Mouse (Mus musculus): ENCODE results near the gene Hs2st1. TPM values are rescaled to one million over a fixed set of nuclear protein-coding genes. Genes with fewer than 3 reads are reported as not detected.

Gene Hs2st1
- polyA plus RNA-seq, 1 experiment from 2014 or later: 16.9 TPM

- no peak overlapping the region; the same call in 1 of the 2 replicates for H3K9ac ChIP-seq (ENCODE audit: low read depth, low read length)
- H3K4me2 ChIP-seq (replicated peaks; ENCODE audit: low read depth, low read length): no peak overlapping the region; the same call in 1 of the 2 replicates
- WGBS: 9% methylated on average over 10 of the region's 10 CpGs
- H3K4me1 ChIP-seq (ENCODE audit: control insufficient read depth, insufficient read depth, low read length): peaks cover 7% of the 10 kb centered on the region; the same call in 1 of the 2 replicates
- no peak overlapping the region for H3K4me3 ChIP-seq (ENCODE audit: low read length)
- no peaks in the 10 kb centered on the region for H3K9me3 ChIP-seq (ENCODE audit: control insufficient read depth, low read length)
- ATAC-seq (ENCODE audit: low FRiP score, low TSS enrichment): peak; percentile 62
- no peaks in the 10 kb centered on the region for H3K36me3 ChIP-seq (ENCODE audit: control insufficient read depth, insufficient read depth, low read length)
- H3K27ac ChIP-seq (ENCODE audit: low read depth, low read length): no peak overlapping the region
- no peaks in the 10 kb centered on the region for H3K27me3 ChIP-seq (ENCODE audit: control insufficient read depth, insufficient read depth, low read length)
Observed at GRCm38 (mm10) chr3:144412538-144413272, 157.3 kb downstream of the Hs2st1 start.

DNA sequence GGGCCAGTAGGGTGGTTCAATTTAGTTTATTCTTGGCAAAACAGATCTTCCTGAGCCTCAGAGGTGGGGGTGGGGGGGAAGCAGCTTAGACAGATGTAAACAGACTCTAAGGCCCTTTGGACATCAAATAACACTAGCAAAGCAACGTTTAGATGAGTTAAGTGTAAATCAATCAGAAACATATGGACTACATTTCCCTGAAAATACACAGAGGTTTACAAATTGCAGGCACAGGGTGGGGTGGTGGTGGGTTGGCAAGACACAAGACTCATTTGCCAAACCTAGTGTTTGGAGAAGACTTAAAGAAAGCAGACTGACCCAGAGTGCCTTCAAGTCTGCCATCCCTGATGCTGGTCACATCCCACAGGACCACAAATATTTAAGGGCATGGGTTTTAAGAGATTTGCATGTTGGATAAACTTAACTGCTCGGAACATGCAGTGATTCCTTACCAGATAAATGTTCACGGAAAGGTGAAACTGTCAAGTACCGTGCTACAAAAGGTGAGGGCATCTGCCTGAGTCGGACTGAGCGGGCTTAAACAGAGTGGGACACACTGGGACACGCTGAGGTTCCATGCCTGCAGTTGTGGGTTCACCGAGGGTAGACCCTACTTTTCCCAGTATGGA is 158.2 kb downstream of the Hs2st1 start:
- ATAC-seq (ENCODE audit: low FRiP score, low TSS enrichment): no peak
- H3K36me3 ChIP-seq (ENCODE audit: control insufficient read depth, insufficient read depth, low read length): no peaks in the 10 kb centered on the region
- H3K4me2 ChIP-seq (replicated peaks; ENCODE audit: low read depth, low read length): no peak overlapping the region
- H3K4me3 ChIP-seq (ENCODE audit: low read length): no peak overlapping the region
- 21% methylated on average over 8 of the region's 8 CpGs for WGBS
- H3K4me1 ChIP-seq (ENCODE audit: control insufficient read depth, insufficient read depth, low read length): peaks cover 7% of the 10 kb centered on the region; the same call in 1 of the 2 replicates
- H3K27me3 ChIP-seq (ENCODE audit: control insufficient read depth, insufficient read depth, low read length): no peaks in the 10 kb centered on the region
- no peak overlapping the region for H3K27ac ChIP-seq (ENCODE audit: low read depth, low read length)
- no peak overlapping the region for H3K9ac ChIP-seq (ENCODE audit: low read depth, low read length)
- H3K9me3 ChIP-seq (ENCODE audit: control insufficient read depth, low read length): no peaks in the 10 kb centered on the region

- Histone ChIP-seq H3K4me2 (replicated peaks; ENCODE audit: low read depth, low read length) (no peak overlapping the region), H3K4me3 (ENCODE audit: low read length) (no peak overlapping the region), H3K27me3 (ENCODE audit: control insufficient read depth, insufficient read depth, low read length) (no peaks in the 10 kb centered on the region), H3K9me3 (ENCODE audit: control insufficient read depth, low read length) (no peaks in the 10 kb centered on the region), H3K27ac (ENCODE audit: low read depth, low read length) (no peak overlapping the region), H3K4me1 (ENCODE audit: control insufficient read depth, insufficient read depth, low read length) (peaks cover 7% of the 10 kb centered on the region; the same call in 1 of the 2 replicates), H3K36me3 (ENCODE audit: control insufficient read depth, insufficient read depth, low read length) (no peaks in the 10 kb centered on the region), H3K9ac (ENCODE audit: low read depth, low read length) (no peak overlapping the region)
- ATAC-seq (ENCODE audit: low FRiP score, low TSS enrichment): no peak
- WGBS: 30% methylated on average over 5 of the region's 5 CpGs
Observed at GRCm38 (mm10) chr3:144411051-144411542, 158.9 kb downstream of the Hs2st1 start.

- H3K27me3 ChIP-seq (ENCODE audit: control insufficient read depth, insufficient read depth, low read length): no peaks in the 10 kb centered on the region
- H3K9me3 ChIP-seq (ENCODE audit: control insufficient read depth, low read length): no peaks in the 10 kb centered on the region
- ATAC-seq (ENCODE audit: low FRiP score, low TSS enrichment): no peak
- no peak overlapping the region for H3K27ac ChIP-seq (ENCODE audit: low read depth, low read length)
- H3K4me3 ChIP-seq (ENCODE audit: low read length): no peak overlapping the region
- 92% methylated on average over 1 of the region's 1 CpGs for WGBS
- no peak overlapping the region for H3K9ac ChIP-seq (ENCODE audit: low read depth, low read length)
- peaks cover 7% of the 10 kb centered on the region; the same call in 1 of the 2 replicates for H3K4me1 ChIP-seq (ENCODE audit: control insufficient read depth, insufficient read depth, low read length)
- H3K4me2 ChIP-seq (replicated peaks; ENCODE audit: low read depth, low read length): no peak overlapping the region
- H3K36me3 ChIP-seq (ENCODE audit: control insufficient read depth, insufficient read depth, low read length): no peaks in the 10 kb centered on the region
Observed at GRCm38 (mm10) chr3:144408953-144409352, 161.0 kb downstream of the Hs2st1 start.

- no peak overlapping the region for H3K9ac ChIP-seq (ENCODE audit: low read depth, low read length)
- WGBS: 81% methylated on average over 11 of the region's 11 CpGs
- no peak for ATAC-seq (ENCODE audit: low FRiP score, low TSS enrichment)
- H3K36me3 ChIP-seq (ENCODE audit: control insufficient read depth, insufficient read depth, low read length): no peaks in the 10 kb centered on the region
- no peak overlapping the region for H3K4me3 ChIP-seq (ENCODE audit: low read length)
- no peaks in the 10 kb centered on the region for H3K27me3 ChIP-seq (ENCODE audit: control insufficient read depth, insufficient read depth, low read length)
- no peak overlapping the region for H3K4me2 ChIP-seq (replicated peaks; ENCODE audit: low read depth, low read length)
- no peaks in the 10 kb centered on the region for H3K9me3 ChIP-seq (ENCODE audit: control insufficient read depth, low read length)
- no peaks in the 10 kb centered on the region for H3K4me1 ChIP-seq (ENCODE audit: control insufficient read depth, insufficient read depth, low read length)
- no peak overlapping the region for H3K27ac ChIP-seq (ENCODE audit: low read depth, low read length)
Observed at GRCm38 (mm10) chr3:144405331-144405730, 164.7 kb downstream of the Hs2st1 start.

GRCm38 (mm10) chr3:144401292-144401691 is 168.7 kb downstream of the Hs2st1 start:
- no peak overlapping the region for H3K4me2 ChIP-seq (replicated peaks; ENCODE audit: low read depth, low read length)
- H3K36me3 ChIP-seq (ENCODE audit: control insufficient read depth, insufficient read depth, low read length): no peaks in the 10 kb centered on the region
- H3K4me3 ChIP-seq (ENCODE audit: low read length): no peak overlapping the region
- ATAC-seq (ENCODE audit: low FRiP score, low TSS enrichment): no peak
- H3K9ac ChIP-seq (ENCODE audit: low read depth, low read length): no peak overlapping the region
- no peaks in the 10 kb centered on the region for H3K27me3 ChIP-seq (ENCODE audit: control insufficient read depth, insufficient read depth, low read length)
- H3K27ac ChIP-seq (ENCODE audit: low read depth, low read length): no peak overlapping the region
- WGBS: 48% methylated on average over 5 of the region's 5 CpGs
- H3K9me3 ChIP-seq (ENCODE audit: control insufficient read depth, low read length): no peaks in the 10 kb centered on the region
- no peaks in the 10 kb centered on the region for H3K4me1 ChIP-seq (ENCODE audit: control insufficient read depth, insufficient read depth, low read length)

DNA sequence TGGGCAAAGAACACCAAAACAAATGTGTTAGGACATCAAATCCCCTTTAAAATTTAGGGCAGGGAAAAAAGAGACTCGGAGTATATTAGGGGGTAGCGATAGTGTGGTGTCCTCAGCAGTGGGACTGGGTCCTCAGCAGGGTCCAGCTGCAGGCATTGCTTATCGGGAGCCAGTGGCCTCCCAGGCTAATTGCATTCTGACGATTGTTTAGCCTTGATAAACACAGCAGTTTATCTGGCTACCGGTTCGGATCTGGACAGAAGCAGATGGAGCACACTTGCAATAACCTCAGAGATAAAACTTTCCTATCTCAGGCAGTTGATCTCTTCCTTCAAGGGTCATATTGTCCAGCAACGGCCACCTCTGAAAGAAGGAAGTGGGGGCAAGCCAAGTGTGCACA is 169.1 kb downstream of the Hs2st1 start:
- no peaks in the 10 kb centered on the region for H3K27me3 ChIP-seq (ENCODE audit: control insufficient read depth, insufficient read depth, low read length)
- H3K9ac ChIP-seq (ENCODE audit: low read depth, low read length): no peak overlapping the region
- WGBS: 64% methylated on average over 7 of the region's 7 CpGs
- no peak overlapping the region for H3K27ac ChIP-seq (ENCODE audit: low read depth, low read length)
- H3K36me3 ChIP-seq (ENCODE audit: control insufficient read depth, insufficient read depth, low read length): no peaks in the 10 kb centered on the region
- no peak for ATAC-seq (ENCODE audit: low FRiP score, low TSS enrichment)
- no peaks in the 10 kb centered on the region for H3K9me3 ChIP-seq (ENCODE audit: control insufficient read depth, low read length)
- no peak overlapping the region for H3K4me2 ChIP-seq (replicated peaks; ENCODE audit: low read depth, low read length)
- no peak overlapping the region for H3K4me3 ChIP-seq (ENCODE audit: low read length)
- H3K4me1 ChIP-seq (ENCODE audit: control insufficient read depth, insufficient read depth, low read length): no peaks in the 10 kb centered on the region

- WGBS: 74% methylated on average over 8 of the region's 8 CpGs
- Histone ChIP-seq H3K27ac (ENCODE audit: low read depth, low read length) (no peak overlapping the region), H3K4me1 (ENCODE audit: control insufficient read depth, insufficient read depth, low read length) (no peaks in the 10 kb centered on the region), H3K4me3 (ENCODE audit: low read length) (no peak overlapping the region), H3K36me3 (ENCODE audit: control insufficient read depth, insufficient read depth, low read length) (no peaks in the 10 kb centered on the region), H3K9me3 (ENCODE audit: control insufficient read depth, low read length) (no peaks in the 10 kb centered on the region), H3K9ac (ENCODE audit: low read depth, low read length) (no peak overlapping the region), H3K27me3 (ENCODE audit: control insufficient read depth, insufficient read depth, low read length) (no peaks in the 10 kb centered on the region), H3K4me2 (replicated peaks; ENCODE audit: low read depth, low read length) (no peak overlapping the region)
- ATAC-seq (ENCODE audit: low FRiP score, low TSS enrichment): no peak
Observed at GRCm38 (mm10) chr3:144400374-144400773, 169.6 kb downstream of the Hs2st1 start.

Measured in kidney, embryonic 14.5 days (tissue).